Mouse (Mus musculus): ENCODE measurements around the gene Bach1. TPM values are rescaled to one million over a fixed set of nuclear protein-coding genes. Genes with fewer than 3 reads are reported as not detected.

The Bach1 gene
- polyA plus RNA-seq, 1 experiment from 2014 or later: 19.9 TPM

Other genes with a start within 250 kb of the Bach1 start
- 41.8 and 52.1 TPM in 2 replicates for gene Usp16, start 244.2 kb upstream of the Bach1 start, polyA plus RNA-seq (2014; fragmentation: Nextera tagmentation; extraction: Ambion mirVana)
- 414 and 438 TPM in 2 replicates for gene Cct8, start 203.1 kb upstream of the Bach1 start, polyA plus RNA-seq (2014; fragmentation: Nextera tagmentation; extraction: Ambion mirVana)
- 0.12 TPM in 1 of 2 replicates, not detected in the other for gene Map3k7cl, start 145.6 kb upstream of the Bach1 start, polyA plus RNA-seq (2014; fragmentation: Nextera tagmentation; extraction: Ambion mirVana)